Mouse (Mus musculus) limb, embryonic 11.5 days (tissue): Measurements from ENCODE around the gene Dock8. TPM values are rescaled to one million over a fixed set of nuclear protein-coding genes. Genes with fewer than 3 reads are reported as not detected.
A peak's percentile ranks its signal among the peaks of the same experiment; 100 is the strongest.

Experiments used
- ATAC-seq: fragments of 200-750 bp; cut with Nextera tagmentation; 2 replicates; pipeline ENCODE4 v1.8.0; 2017; ENCODE audit warnings: low read depth; ENCODE audit not compliant: insufficient number of reproducible peaks, low FRiP score, low TSS enrichment
- DNase-seq: peaks from one replicate; pipeline ENCODE4 v3.0.0-alpha.2; 2015; ENCODE audit warnings: low spot score
- H3K27ac ChIP-seq: fragments of 300-500 bp; sonication (generic); replicated peaks from 2 replicates; pipeline ENCODE4 v1.5.1; 2014; ENCODE audit warnings: low read depth, mild to moderate bottlenecking, low read length
- H3K27me3 ChIP-seq: fragments of 300-500 bp; sonication (generic); 2 replicates; pipeline ENCODE4 v1.6.1; 2014; ENCODE audit warnings: mild to moderate bottlenecking, low read length, mixed read lengths; ENCODE audit not compliant: control insufficient read depth, insufficient read depth
- H3K36me3 ChIP-seq: fragments of 300-500 bp; sonication (generic); 2 replicates; pipeline ENCODE4 v1.6.1; 2014; ENCODE audit warnings: mild to moderate bottlenecking, low read length, moderate library complexity, mixed read lengths; ENCODE audit not compliant: control insufficient read depth, insufficient read depth
- H3K4me1 ChIP-seq: fragments of 300-500 bp; sonication (generic); 2 replicates; pipeline ENCODE4 v1.6.1; 2014; ENCODE audit warnings: low read length, mixed read lengths; ENCODE audit not compliant: control insufficient read depth, insufficient read depth
- H3K4me2 ChIP-seq: fragments of 300-500 bp; sonication (generic); 2 replicates; pipeline ENCODE4 v1.6.1; 2014; ENCODE audit warnings: low read depth, mild to moderate bottlenecking, moderate library complexity; ENCODE audit not compliant: severe bottlenecking
- H3K4me3 ChIP-seq: fragments of 300-500 bp; sonication (generic); 2 replicates; pipeline ENCODE4 v1.5.1; 2014; ENCODE audit warnings: low read depth, low read length
- H3K9ac ChIP-seq: fragments of 300-500 bp; sonication (generic); 2 replicates; pipeline ENCODE4 v1.6.1; 2014; ENCODE audit warnings: mild to moderate bottlenecking, low read length
- H3K9me3 ChIP-seq: fragments of 300-500 bp; sonication (generic); 2 replicates; pipeline ENCODE4 v1.6.1; 2016; ENCODE audit warnings: low read length; ENCODE audit not compliant: control insufficient read depth
- WGBS: fragments of 180-500 bp; shearing (Covaris S2); extraction: QIAGEN DNeasy Blood & Tissue Kit; methylation state at CpG from one replicate; pipeline ENCODE4 v1.1.7; 2014; 5-methylcytosine and 5-hydroxymethylcytosine counted together
- polyA plus RNA-seq: library from polyadenylated mRNA; unstranded; fragments of >200 nt; fragmentation: Nextera tagmentation; extraction: Ambion mirVana; gene quantifications from 2 replicates; pipeline ENCODE4 v1.2.1, GENCODE M21; 2014

Dock8 gene
- polyA plus RNA-seq, 1 experiment from 2014 or later = 1.6 TPM

GRCm38 (mm10) chr19:25059847-25060364 lies 60.6 kb downstream of the Dock8 start:
- Histone ChIP-seq H3K9me3 (no peaks in the 10 kb centered on the region), H3K36me3 (no peaks in the 10 kb centered on the region), H3K27me3 (no peaks in the 10 kb centered on the region), H3K9ac (no peak overlapping the region), H3K27ac (no peak overlapping the region), H3K4me3 (no peak overlapping the region), H3K4me1 (no peaks in the 10 kb centered on the region), H3K4me2 (no peak overlapping the region)
- DNase-seq = no peak
- 69% methylated on average over 7 of the region's 7 CpGs for WGBS
- no peak for ATAC-seq

- Histone ChIP-seq H3K27me3 (no peaks in the 10 kb centered on the region), H3K36me3 (no peaks in the 10 kb centered on the region), H3K4me1 (no peaks in the 10 kb centered on the region), H3K4me3 (no peak overlapping the region), H3K9me3 (no peaks in the 10 kb centered on the region), H3K27ac (no peak overlapping the region), H3K9ac (no peak overlapping the region), H3K4me2 (no peak overlapping the region)
- DNase-seq = peak; percentile 35
- no peak for ATAC-seq
- 28% methylated on average over 9 of the region's 9 CpGs for WGBS
Observed at GRCm38 (mm10) chr19:25060375-25060774, 61.0 kb downstream of the Dock8 start.

GRCm38 (mm10) chr19:25062188-25062856 lies 63.0 kb downstream of the Dock8 start:
- Histone ChIP-seq H3K4me3 (no peak overlapping the region), H3K9ac (no peak overlapping the region), H3K27me3 (no peaks in the 10 kb centered on the region), H3K27ac (no peak overlapping the region), H3K9me3 (no peaks in the 10 kb centered on the region), H3K4me1 (no peaks in the 10 kb centered on the region), H3K36me3 (no peaks in the 10 kb centered on the region), H3K4me2 (no peak overlapping the region)
- WGBS = 88% methylated on average over 9 of the region's 9 CpGs
- ATAC-seq (no peak), DNase-seq (no peak)

GRCm38 (mm10) chr19:25062857-25063240 lies 63.5 kb downstream of the Dock8 start:
- Histone ChIP-seq H3K27me3 (no peaks in the 10 kb centered on the region), H3K36me3 (no peaks in the 10 kb centered on the region), H3K4me2 (no peak overlapping the region), H3K4me3 (no peak overlapping the region), H3K4me1 (no peaks in the 10 kb centered on the region), H3K9me3 (no peaks in the 10 kb centered on the region), H3K27ac (no peak overlapping the region), H3K9ac (no peak overlapping the region)
- DNase-seq (no peak), ATAC-seq (no peak)
- WGBS = 78% methylated on average over 2 of the region's 2 CpGs

GRCm38 (mm10) chr19:25066229-25066628 lies 66.9 kb downstream of the Dock8 start:
- Histone ChIP-seq H3K36me3 (no peaks in the 10 kb centered on the region), H3K9me3 (no peaks in the 10 kb centered on the region), H3K4me2 (no peak overlapping the region), H3K4me1 (no peaks in the 10 kb centered on the region), H3K9ac (no peak overlapping the region), H3K4me3 (no peak overlapping the region), H3K27ac (no peak overlapping the region), H3K27me3 (no peaks in the 10 kb centered on the region)
- 89% methylated on average over 9 of the region's 9 CpGs for WGBS
- no peak for ATAC-seq
- no peak for DNase-seq

GRCm38 (mm10) chr19:25068518-25068917 lies 69.2 kb downstream of the Dock8 start:
- Histone ChIP-seq H3K9ac (no peak overlapping the region), H3K27me3 (no peaks in the 10 kb centered on the region), H3K27ac (no peak overlapping the region), H3K4me1 (no peaks in the 10 kb centered on the region), H3K9me3 (no peaks in the 10 kb centered on the region), H3K4me3 (no peak overlapping the region), H3K36me3 (no peaks in the 10 kb centered on the region), H3K4me2 (no peak overlapping the region)
- ATAC-seq (no peak), DNase-seq (no peak)
- WGBS = 82% methylated on average over 8 of the region's 8 CpGs

GRCm38 (mm10) chr19:25072521-25072920 lies 73.2 kb downstream of the Dock8 start:
- Histone ChIP-seq H3K27me3 (no peaks in the 10 kb centered on the region), H3K27ac (no peak overlapping the region), H3K9ac (no peak overlapping the region), H3K4me1 (no peaks in the 10 kb centered on the region), H3K9me3 (no peaks in the 10 kb centered on the region), H3K4me2 (no peak overlapping the region), H3K4me3 (no peak overlapping the region), H3K36me3 (no peaks in the 10 kb centered on the region)
- 94% methylated on average over 9 of the region's 9 CpGs for WGBS
- DNase-seq (no peak), ATAC-seq (no peak)

GRCm38 (mm10) chr19:25074741-25075140 lies 75.4 kb downstream of the Dock8 start:
- DNase-seq (no peak), ATAC-seq (no peak)
- Histone ChIP-seq H3K9ac (no peak overlapping the region), H3K27ac (no peak overlapping the region), H3K4me3 (no peak overlapping the region), H3K27me3 (no peaks in the 10 kb centered on the region), H3K9me3 (no peaks in the 10 kb centered on the region), H3K4me2 (no peak overlapping the region), H3K36me3 (no peaks in the 10 kb centered on the region), H3K4me1 (no peaks in the 10 kb centered on the region)
- 83% methylated on average over 6 of the region's 6 CpGs for WGBS

GRCm38 (mm10) chr19:25077636-25078035 lies 78.3 kb downstream of the Dock8 start:
- Histone ChIP-seq H3K9ac (no peak overlapping the region), H3K9me3 (no peaks in the 10 kb centered on the region), H3K4me2 (no peak overlapping the region), H3K4me1 (no peaks in the 10 kb centered on the region), H3K36me3 (no peaks in the 10 kb centered on the region), H3K27me3 (no peaks in the 10 kb centered on the region), H3K27ac (no peak overlapping the region), H3K4me3 (no peak overlapping the region)
- WGBS = 75% methylated on average over 7 of the region's 7 CpGs
- DNase-seq (no peak), ATAC-seq (no peak)
